Mouse (Mus musculus): ENCODE measurements around the gene Tcp11.

- TF ChIP-seq POLR2A (IDR thresholded peaks at IDR 0.05; ENCODE audit: low read depth, low read length), result no peak
- TF ChIP-seq CTCF (IDR thresholded peaks at IDR 0.05; ENCODE audit: borderline replicate concordance, insufficient read depth, low read length), result no peak
These were observed 17.7 kb downstream of the Tcp11 start for GRCm38 (mm10) chr17:28062710-28063109.

All from embryonic fibroblast, embryonic 13.5 days (primary cell).